Mouse (Mus musculus) heart, adult 2 months (tissue): ENCODE results near the gene Vpreb3.
A peak's percentile ranks its signal among the peaks of the same experiment; 100 is the strongest.

Experiments
- CTCF ChIP-seq: fragments of 200-600 bp; IDR thresholded peaks from 2 replicates; pipeline ENCODE4 v1.8.1; 2022; ENCODE audit warnings: antibody characterized with exemption, mild to moderate bottlenecking, moderate library complexity
- EP300 ChIP-seq: fragments of 200-500 bp; IDR thresholded peaks from 2 replicates; pipeline ENCODE4 v1.6.1; 2011; ENCODE audit warnings: low read depth, low read length, control low read depth; ENCODE audit not compliant: insufficient read depth
- POLR2A ChIP-seq: fragments of 200-500 bp; IDR thresholded peaks from 2 replicates; pipeline ENCODE4 v1.6.1; 2011; ENCODE audit warnings: mild to moderate bottlenecking, low read depth, low read length, control low read depth; ENCODE audit not compliant: insufficient read depth

GRCm38 (mm10) chr10:75921026-75921725, 21.7 kb upstream of the Vpreb3 start, which contains the start of gene Smarcb1:
- TF ChIP-seq CTCF = no peak
- no peak for TF ChIP-seq EP300
- peak; percentile 56 for TF ChIP-seq POLR2A
